Mouse (Mus musculus): ENCODE data around the gene Zfp872.

DNA sequence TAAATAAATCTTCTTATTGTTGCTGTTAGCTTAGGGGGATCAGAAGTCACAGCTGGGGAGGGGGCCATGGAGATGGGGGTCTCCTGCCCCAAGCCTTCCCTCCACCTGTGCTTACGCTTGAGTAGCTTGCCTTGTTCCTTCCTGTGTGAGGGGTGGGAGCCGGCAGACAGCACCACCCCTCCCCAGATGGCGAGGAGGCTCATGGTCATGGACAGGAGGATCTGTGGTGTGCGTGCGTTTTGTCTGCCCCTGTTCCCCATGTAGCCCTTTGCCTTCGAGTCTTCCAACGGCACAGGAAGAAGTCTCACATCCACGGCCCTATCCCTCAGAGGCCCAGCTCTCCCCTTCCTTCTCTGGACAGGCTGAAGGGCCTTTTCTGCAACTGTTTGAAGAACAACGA lies 25.6 kb upstream of the Zfp872 start:
- no peak for TF ChIP-seq CTCF (IDR thresholded peaks at IDR 0.05)
- TF ChIP-seq POLR2A (IDR thresholded peaks at IDR 0.05; ENCODE audit: insufficient read depth, low read depth, low read length), result no peak
